Mouse (Mus musculus): Measurements from ENCODE around the gene Pde9a. TPM values are rescaled to one million over a fixed set of nuclear protein-coding genes. Genes with fewer than 3 reads are reported as not detected.

The Pde9a gene
- total RNA-seq, 2 experiments from 2014 or later: 21.8 to 31.9 TPM

DNA sequence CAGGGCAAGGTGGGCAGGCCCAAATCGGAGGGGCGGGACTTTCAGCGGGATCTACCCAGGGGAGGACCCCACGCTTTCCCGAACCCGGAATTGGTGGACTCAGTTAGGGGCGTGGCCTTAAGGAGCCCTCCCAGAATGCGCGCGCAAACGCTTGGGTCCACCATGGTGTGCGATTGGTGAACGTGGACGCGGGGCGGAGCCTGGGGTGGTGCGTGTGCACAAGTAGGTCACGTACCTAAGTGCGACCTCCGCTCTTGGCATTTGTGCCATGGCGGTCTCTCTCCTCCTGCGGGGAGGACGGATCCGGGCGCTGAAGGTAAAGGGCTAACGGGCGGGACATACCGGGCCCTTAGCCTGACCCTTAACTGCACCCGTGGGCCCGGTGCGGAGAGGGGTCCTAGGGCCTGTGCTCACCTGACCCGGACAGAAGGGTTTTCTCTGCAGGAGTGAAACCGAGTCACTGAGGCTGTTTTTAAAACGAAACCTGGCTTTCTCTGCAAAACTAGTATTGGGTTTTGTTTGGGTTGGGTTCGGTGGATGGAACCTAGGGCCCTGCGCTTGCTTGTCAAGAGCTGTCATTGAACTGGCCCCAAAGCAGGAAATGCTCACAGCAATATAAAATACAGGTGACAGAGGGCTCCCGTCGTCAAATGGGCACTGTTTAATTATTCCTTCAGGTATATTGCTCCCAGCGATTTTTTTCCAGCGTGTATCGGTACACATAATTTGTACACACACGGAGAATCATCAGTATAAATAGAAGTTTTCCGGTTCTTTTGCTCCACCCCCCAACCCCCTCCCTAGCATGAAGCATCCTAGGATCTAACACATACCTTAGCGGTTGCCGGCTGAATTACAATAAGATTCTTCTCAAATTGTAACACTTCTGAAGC is 134.2 kb downstream of the Pde9a start, which contains the start of the genes Wdr4 and Ndufv3:
Wdr4 (minus strand) TSS at position 35 of the 893 bp plus-strand sequence.
Ndufv3 (plus strand) TSS at position 170 of the 893 bp plus-strand sequence.
- peak; percentile 97 to 99 for DNase-seq (ENCODE audit: low spot score in 2 of 2)
- peak within 1 kb of the TSS; percentile 99 for H3K4me3 ChIP-seq
- peak; percentile 66 for TF ChIP-seq CTCF (conservative IDR thresholded peaks at IDR 0.05)
- H3K27ac ChIP-seq: peak within 1 kb of the TSS; percentile 98

DNA sequence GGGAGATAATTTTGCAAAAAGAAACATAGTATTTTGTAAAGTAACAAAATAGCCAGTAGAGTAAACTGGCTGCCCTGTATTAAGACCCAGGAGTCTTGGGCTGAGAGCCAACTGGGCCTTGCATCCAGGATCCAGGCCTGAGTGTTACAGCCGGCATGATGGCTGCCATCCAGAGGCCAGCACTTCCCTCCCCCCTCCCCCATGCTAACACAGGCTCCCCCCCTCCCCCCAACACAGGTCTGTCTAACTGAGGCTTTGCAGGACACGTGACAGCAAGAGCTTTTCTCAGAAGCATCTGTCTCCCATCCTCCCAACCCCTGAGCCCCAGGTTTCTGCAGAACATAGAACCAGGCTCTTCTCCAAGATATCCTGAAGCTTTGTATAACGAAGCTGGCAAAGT is 134.9 kb downstream of the Pde9a start:
- TF ChIP-seq CTCF (conservative IDR thresholded peaks at IDR 0.05): no peak
- Histone ChIP-seq H3K4me3 (peak overlapping the region; percentile 99), H3K27ac (peak overlapping the region; percentile 98)
- DNase-seq (ENCODE audit: low spot score in 2 of 2): no peak

DNA sequence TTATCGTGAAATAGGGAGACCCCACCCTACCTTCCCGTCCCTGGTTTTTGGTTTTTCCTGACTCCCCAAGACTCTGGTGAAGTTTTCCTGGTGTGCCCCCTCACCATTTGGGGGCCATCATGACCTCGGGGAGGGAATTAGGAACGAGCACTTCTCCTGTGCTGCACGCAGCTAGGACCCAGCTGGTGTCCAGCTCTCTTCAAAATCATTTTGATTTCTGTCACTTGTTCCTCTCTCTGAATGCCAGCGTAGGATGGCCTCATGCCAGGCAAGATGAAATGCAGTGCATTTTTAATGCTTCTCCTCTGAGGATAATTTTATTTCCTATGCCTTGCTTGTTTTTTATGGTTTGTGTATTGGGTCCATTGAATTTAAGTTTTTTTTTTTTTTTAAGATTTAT is 135.9 kb downstream of the Pde9a start:
- Histone ChIP-seq H3K27ac (peak overlapping the region; percentile 98; the same call in 1 of the 2 replicates), H3K4me3 (peak overlapping the region; percentile 99; the same call in 1 of the 2 replicates)
- TF ChIP-seq CTCF (conservative IDR thresholded peaks at IDR 0.05): no peak
- no peak for DNase-seq (ENCODE audit: low spot score in 2 of 2)

DNA sequence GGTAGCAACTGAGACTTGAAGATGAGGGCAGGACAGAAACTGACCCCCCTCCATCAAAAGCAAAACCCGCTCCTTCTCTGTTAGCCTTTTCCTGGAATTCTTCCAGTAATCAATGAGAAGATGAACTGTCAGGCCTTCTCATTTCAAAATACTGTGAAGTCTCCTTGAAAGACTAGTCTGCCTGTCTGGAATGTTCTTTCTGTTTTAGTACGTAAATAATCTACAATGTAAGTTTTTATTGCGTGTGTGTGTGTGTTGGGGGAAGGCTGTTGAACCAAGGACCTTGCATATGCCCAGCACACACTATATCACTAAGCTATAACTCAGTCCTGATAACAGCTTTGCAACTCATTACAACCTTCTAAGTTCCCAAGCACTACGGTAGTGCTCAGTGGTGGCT is 139.1 kb downstream of the Pde9a start:
- Histone ChIP-seq H3K27ac (no peak overlapping the region), H3K4me3 (no peak overlapping the region)
- TF ChIP-seq CTCF (conservative IDR thresholded peaks at IDR 0.05): no peak
- no peak for DNase-seq (ENCODE audit: low spot score in 2 of 2)

DNA sequence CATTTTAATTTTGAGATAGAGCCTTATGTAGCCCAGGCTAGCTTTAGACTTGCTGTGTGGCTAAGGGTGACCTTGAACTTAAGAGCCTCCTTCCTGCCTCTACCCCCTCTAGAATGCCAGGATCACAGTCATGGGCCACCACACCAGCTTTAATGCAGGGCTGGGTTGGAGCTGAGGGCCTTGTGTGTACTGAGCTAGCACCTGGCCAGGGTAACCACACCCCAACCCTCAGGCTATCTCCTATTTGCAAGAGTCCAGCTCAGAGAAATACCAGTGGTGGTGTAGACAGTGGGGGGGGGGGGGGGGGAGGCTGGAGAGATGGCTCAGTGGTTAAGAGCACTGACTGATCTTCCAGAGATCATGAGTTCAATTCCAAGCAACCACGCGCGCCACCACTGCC is 139.8 kb downstream of the Pde9a start:
- H3K4me3 ChIP-seq: no peak overlapping the region
- no peak for TF ChIP-seq CTCF (conservative IDR thresholded peaks at IDR 0.05)
- no peak overlapping the region for H3K27ac ChIP-seq
- no peak for DNase-seq (ENCODE audit: low spot score in 2 of 2)

Other genes with a start within 250 kb of the Pde9a start
- gene Tff2, start 241.9 kb upstream of the Pde9a start, total RNA-seq (2021): not detected
- gene Tff1, start 220.9 kb upstream of the Pde9a start, total RNA-seq (2021): not detected
- not detected for gene Tmprss3, start 187.2 kb upstream of the Pde9a start, total RNA-seq (2021)
- gene Ubash3a, start 178.3 kb upstream of the Pde9a start, total RNA-seq (2021): under 1 TPM; 0.66 to 0.95 TPM
- gene Rsph1, start 108.8 kb upstream of the Pde9a start, total RNA-seq (2021): 10 to 100 TPM; 11.4 to 15.8 TPM
- gene Slc37a1, start 99.4 kb upstream of the Pde9a start, total RNA-seq (2021): 10 to 100 TPM in 1 of 2 experiments, 1 to 10 TPM in 1; 8.4 to 11.5 TPM
- 10 to 100 TPM; 25.9 to 29.9 TPM for gene Wdr4, start 133.8 kb downstream of the Pde9a start, total RNA-seq (2021)
- 100 to 1,000 TPM; 257 to 258 TPM for gene Ndufv3, start 133.9 kb downstream of the Pde9a start, total RNA-seq (2021)
- gene Pknox1, start 178.5 kb downstream of the Pde9a start, total RNA-seq (2021): 10 to 100 TPM; 13.6 to 14.6 TPM